Mouse (Mus musculus) lung, postnatal 0 days (tissue): ENCODE measurements at regions not wholly inside any gene's neighbourhood (a gene's known extent, or its start where the extent isn't known, plus 50 kb on each side); places are given as distances from the start of the nearest gene placed in this dataset.

ENCODE experiments used
- ATAC-seq: fragments of 200-750 bp; cut with Nextera tagmentation; 2 replicates; pipeline ENCODE4 v1.8.0; 2017; ENCODE audit warnings: moderate library complexity
- DNase-seq: peaks from one replicate; pipeline ENCODE4 v3.0.0-alpha.2; 2016; ENCODE audit warnings: low spot score
- H3K27ac ChIP-seq: fragments of 300-500 bp; sonication (generic); 2 replicates; pipeline ENCODE4 v1.5.1; 2014; ENCODE audit warnings: antibody characterized with exemption, mild to moderate bottlenecking, low read length, mixed read lengths
- H3K27me3 ChIP-seq: fragments of 300-500 bp; sonication (generic); replicated peaks from 2 replicates; pipeline ENCODE4 v1.6.1; 2014; ENCODE audit warnings: low read length, mixed read lengths; ENCODE audit not compliant: insufficient read depth
- H3K36me3 ChIP-seq: fragments of 300-500 bp; sonication (generic); 2 replicates; pipeline ENCODE4 v1.6.1; 2014; ENCODE audit warnings: low read length, mixed read lengths; ENCODE audit not compliant: insufficient read depth
- H3K4me1 ChIP-seq: fragments of 300-500 bp; sonication (generic); 2 replicates; pipeline ENCODE4 v1.6.1; 2014; ENCODE audit warnings: antibody characterized with exemption, low read depth, low read length, mixed read lengths; ENCODE audit not compliant: insufficient read depth
- H3K4me2 ChIP-seq: fragments of 300-500 bp; sonication (generic); replicated peaks from 2 replicates; pipeline ENCODE4 v1.6.1; 2014; ENCODE audit warnings: low read depth, mild to moderate bottlenecking, low read length, moderate library complexity, mixed read lengths
- H3K4me3 ChIP-seq: fragments of 300-500 bp; sonication (generic); 2 replicates; pipeline ENCODE4 v1.5.1; 2014; ENCODE audit warnings: low read depth, low read length
- H3K9ac ChIP-seq: fragments of 300-500 bp; sonication (generic); replicated peaks from 2 replicates; pipeline ENCODE4 v1.6.1; 2014; ENCODE audit warnings: low read depth, mild to moderate bottlenecking
- H3K9me3 ChIP-seq: fragments of 300-500 bp; sonication (generic); 2 replicates; pipeline ENCODE4 v1.6.1; 2016; ENCODE audit warnings: low read length, mixed read lengths
- CTCF ChIP-seq: IDR thresholded peaks from 2 replicates; pipeline ENCODE4 v1.5.1; 2016; ENCODE audit warnings: antibody characterized with exemption, mild to moderate bottlenecking
- EP300 ChIP-seq: IDR thresholded peaks from 2 replicates; pipeline ENCODE4 v1.6.1; 2016; ENCODE audit warnings: antibody characterized with exemption, mild to moderate bottlenecking, control low read depth
- WGBS: fragments of 180-500 bp; shearing (Covaris S2); extraction: QIAGEN DNeasy Blood & Tissue Kit; methylation state at CpG from one replicate; pipeline ENCODE4 v1.1.7; 2014; 5-methylcytosine and 5-hydroxymethylcytosine counted together

DNA sequence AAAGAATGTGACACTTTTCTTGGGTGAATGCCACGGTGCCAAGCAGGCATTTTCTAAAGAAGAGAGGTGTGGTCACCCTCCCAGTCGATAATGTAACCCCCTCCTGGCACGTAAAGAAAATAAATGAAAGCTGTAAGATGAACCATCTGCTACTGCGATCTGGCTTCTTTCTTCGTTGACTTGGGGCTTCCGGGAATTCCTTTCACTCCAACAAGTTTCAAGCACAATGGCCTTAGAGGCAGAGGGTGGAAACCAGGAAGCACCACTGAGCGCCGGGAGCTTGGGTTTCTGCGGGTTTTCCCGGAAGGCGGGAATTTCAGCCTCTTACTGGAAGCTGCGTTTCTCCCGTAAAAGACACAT, 203.5 kb downstream of the C1d start:
- ATAC-seq (peak; percentile 30), DNase-seq (peak; percentile 57)
- no peaks in the 10 kb centered on the region for H3K9me3 ChIP-seq
- TF ChIP-seq EP300 (no peak), CTCF (no peak)
- H3K4me3 ChIP-seq: peak overlapping the region; percentile 4; the same call in 1 of the 2 replicates
- peak overlapping the region; percentile 42 for H3K4me2 ChIP-seq
- WGBS: 2% methylated on average over 13 of the region's 13 CpGs
- H3K4me1 ChIP-seq: no peaks in the 10 kb centered on the region
- H3K36me3 ChIP-seq: no peaks in the 10 kb centered on the region
- no peak overlapping the region for H3K9ac ChIP-seq
- peak overlapping the region; percentile 44; the same call in 1 of the 2 replicates for H3K27ac ChIP-seq
- no peaks in the 10 kb centered on the region for H3K27me3 ChIP-seq

DNA sequence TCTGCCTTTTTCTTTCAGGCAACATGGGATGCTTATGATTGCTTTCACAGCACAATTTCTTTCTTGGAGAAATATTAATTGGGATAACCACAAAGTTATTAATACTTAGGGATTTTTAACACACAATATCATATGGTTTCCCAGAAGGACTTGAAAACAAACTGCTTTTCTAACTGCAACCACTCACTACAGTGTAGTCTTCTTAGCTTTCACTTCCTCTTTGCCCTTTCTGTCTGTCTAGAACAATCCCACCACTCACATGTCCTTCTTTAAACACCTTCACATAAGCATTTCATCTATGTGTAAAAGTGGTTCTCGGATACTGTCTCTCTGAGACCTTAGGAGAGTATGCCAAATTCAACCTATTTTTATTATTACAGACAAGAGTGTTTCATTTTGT, 204.3 kb downstream of the C1d start:
- 70% methylated on average over 1 of the region's 1 CpGs for WGBS
- no peaks in the 10 kb centered on the region for H3K9me3 ChIP-seq
- DNase-seq: no peak
- H3K4me1 ChIP-seq: no peaks in the 10 kb centered on the region
- H3K4me3 ChIP-seq: no peak overlapping the region
- no peak overlapping the region for H3K27ac ChIP-seq
- H3K9ac ChIP-seq: no peak overlapping the region
- TF ChIP-seq CTCF (no peak), EP300 (no peak)
- no peaks in the 10 kb centered on the region for H3K36me3 ChIP-seq
- H3K27me3 ChIP-seq: no peaks in the 10 kb centered on the region
- no peak for ATAC-seq
- no peak overlapping the region for H3K4me2 ChIP-seq

- Histone ChIP-seq H3K4me1 (no peaks in the 10 kb centered on the region), H3K9ac (no peak overlapping the region), H3K27me3 (no peaks in the 10 kb centered on the region), H3K36me3 (no peaks in the 10 kb centered on the region), H3K4me2 (no peak overlapping the region), H3K27ac (no peak overlapping the region), H3K4me3 (no peak overlapping the region), H3K9me3 (no peaks in the 10 kb centered on the region)
- DNase-seq: peak; percentile 19
- no peak for ATAC-seq
- TF ChIP-seq CTCF: peak; percentile 68
- no peak for TF ChIP-seq EP300
- 36% methylated on average over 2 of the region's 2 CpGs for WGBS
These were observed 207.5 kb downstream of the C1d start for GRCm38 (mm10) chr11:17464875-17465274.

DNA sequence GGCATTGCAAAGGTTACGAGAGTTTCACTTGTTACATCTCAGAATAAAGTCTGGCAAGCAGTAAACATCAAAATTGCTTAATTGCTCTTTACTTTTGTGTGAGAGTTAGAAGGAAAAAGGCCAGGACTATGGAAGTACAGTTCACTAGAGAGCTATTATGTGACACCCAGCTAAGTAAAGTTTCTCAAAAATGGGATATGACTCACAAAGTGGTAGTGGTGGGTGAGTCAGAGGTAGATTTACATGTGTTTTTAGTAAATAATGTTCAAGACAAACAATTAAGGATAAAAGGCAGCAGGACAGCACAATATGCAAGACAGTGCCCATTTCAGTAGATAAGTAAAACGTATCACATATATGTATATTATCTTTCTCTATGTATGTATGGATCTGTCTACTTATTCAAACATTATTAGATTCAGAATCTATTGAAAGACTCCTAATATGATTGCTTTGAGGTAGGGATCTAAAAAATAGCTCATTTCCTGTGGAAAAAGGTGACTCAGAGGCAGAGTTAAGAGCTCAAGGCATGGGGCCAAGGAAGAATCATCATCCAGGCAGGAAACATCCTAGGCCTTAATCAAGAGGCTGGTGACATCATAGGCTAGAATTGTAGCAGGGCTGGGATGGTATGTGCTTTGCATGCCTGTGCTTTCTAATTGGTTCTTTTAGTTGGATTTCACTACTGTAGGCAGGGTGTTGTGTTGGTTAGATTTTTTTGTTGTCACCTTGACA, 211.2 kb downstream of the C1d start:
- H3K4me3 ChIP-seq: no peak overlapping the region
- no peak overlapping the region for H3K27ac ChIP-seq
- H3K9ac ChIP-seq: no peak overlapping the region
- 86% methylated on average over 2 of the region's 2 CpGs for WGBS
- ATAC-seq: peak; percentile 79
- H3K4me1 ChIP-seq: no peaks in the 10 kb centered on the region
- H3K36me3 ChIP-seq: no peaks in the 10 kb centered on the region
- TF ChIP-seq CTCF (no peak), EP300 (no peak)
- H3K4me2 ChIP-seq: no peak overlapping the region
- no peaks in the 10 kb centered on the region for H3K27me3 ChIP-seq
- no peaks in the 10 kb centered on the region for H3K9me3 ChIP-seq
- peak; percentile 51 for DNase-seq

GRCm38 (mm10) chr11:17481436-17481996, 224.1 kb downstream of the C1d start:
- no peaks in the 10 kb centered on the region for H3K9me3 ChIP-seq
- H3K27ac ChIP-seq: no peak overlapping the region
- H3K4me3 ChIP-seq: no peak overlapping the region
- 30% methylated on average over 4 of the region's 4 CpGs for WGBS
- H3K27me3 ChIP-seq: no peaks in the 10 kb centered on the region
- H3K4me1 ChIP-seq: no peaks in the 10 kb centered on the region
- no peaks in the 10 kb centered on the region for H3K36me3 ChIP-seq
- DNase-seq: peak; percentile 67
- H3K9ac ChIP-seq: no peak overlapping the region
- no peak for TF ChIP-seq CTCF
- TF ChIP-seq EP300: peak; percentile 46; the same call in 1 of the 2 replicates
- peak; percentile 82 for ATAC-seq
- H3K4me2 ChIP-seq: no peak overlapping the region

DNA sequence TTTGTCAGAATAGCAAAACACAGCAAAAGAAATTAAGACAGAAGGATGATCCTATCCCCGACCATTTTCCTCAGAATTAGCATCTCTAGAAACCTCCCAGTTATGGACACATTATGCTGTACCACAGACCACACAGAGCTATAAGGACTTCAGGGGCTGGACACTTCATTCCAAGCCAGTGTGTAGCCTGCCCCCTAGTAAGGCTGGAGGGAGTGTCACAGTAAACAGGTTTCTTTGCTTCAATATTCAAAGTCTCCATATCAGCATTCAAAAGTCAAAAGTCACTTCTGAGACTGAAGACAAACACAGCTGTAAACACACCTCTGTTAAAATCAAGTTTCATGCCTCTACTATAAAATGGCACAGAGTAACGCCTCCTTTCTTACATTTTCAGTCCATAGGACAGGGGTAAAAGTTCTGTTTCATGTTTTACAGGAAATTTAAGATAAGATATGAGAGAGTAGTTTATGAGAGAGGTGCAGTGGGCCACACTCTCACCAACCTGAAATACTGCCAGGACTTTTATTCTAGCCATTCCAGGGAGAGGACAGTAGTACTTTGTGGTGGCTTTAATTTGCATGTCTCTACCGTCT, 226.6 kb downstream of the C1d start:
- no peak overlapping the region for H3K9ac ChIP-seq
- no peak overlapping the region for H3K27ac ChIP-seq
- DNase-seq (no peak), ATAC-seq (no peak)
- TF ChIP-seq CTCF (no peak), EP300 (no peak)
- no peaks in the 10 kb centered on the region for H3K27me3 ChIP-seq
- WGBS: 73% methylated on average over 3 of the region's 3 CpGs
- H3K4me3 ChIP-seq: no peak overlapping the region
- H3K9me3 ChIP-seq: no peaks in the 10 kb centered on the region
- H3K4me2 ChIP-seq: no peak overlapping the region
- no peaks in the 10 kb centered on the region for H3K4me1 ChIP-seq
- H3K36me3 ChIP-seq: no peaks in the 10 kb centered on the region
